Mouse (Mus musculus) lung, embryonic 16.5 days (tissue): ENCODE results near the gene Schip1. TPM values are rescaled to one million over a fixed set of nuclear protein-coding genes. Genes with fewer than 3 reads are reported as not detected.

ENCODE experiments used
- ATAC-seq: fragments of 200-750 bp; cut with Nextera tagmentation; 2 replicates; pipeline ENCODE4 v1.8.0; 2017; ENCODE audit warnings: low read depth, mild to moderate bottlenecking, moderate library complexity
- H3K27ac ChIP-seq: fragments of 300-500 bp; sonication (generic); 2 replicates; pipeline ENCODE4 v1.5.1; 2014; ENCODE audit warnings: mild to moderate bottlenecking, control low read depth, low read length
- H3K27me3 ChIP-seq: fragments of 300-500 bp; sonication (generic); 2 replicates; pipeline ENCODE4 v1.6.1; 2014; ENCODE audit warnings: low read depth, low read length, mixed read lengths; ENCODE audit not compliant: control insufficient read depth, insufficient read depth
- H3K36me3 ChIP-seq: fragments of 300-500 bp; sonication (generic); 2 replicates; pipeline ENCODE4 v1.6.1; 2014; ENCODE audit warnings: low read length; ENCODE audit not compliant: control insufficient read depth, insufficient read depth
- H3K4me1 ChIP-seq: fragments of 300-500 bp; sonication (generic); replicated peaks from 2 replicates; pipeline ENCODE4 v1.6.1; 2014; ENCODE audit warnings: low read length, mixed read lengths; ENCODE audit not compliant: control insufficient read depth, insufficient read depth
- H3K4me2 ChIP-seq: fragments of 300-500 bp; sonication (generic); 2 replicates; pipeline ENCODE4 v1.6.1; 2014; ENCODE audit warnings: low read depth, low read length, control low read depth
- H3K4me3 ChIP-seq: fragments of 300-500 bp; sonication (generic); 2 replicates; pipeline ENCODE4 v1.5.1; 2014; ENCODE audit warnings: mild to moderate bottlenecking, low read length, control low read depth
- H3K9ac ChIP-seq: fragments of 300-500 bp; sonication (generic); 2 replicates; pipeline ENCODE4 v1.6.1; 2014; ENCODE audit warnings: low read length, control low read depth
- H3K9me3 ChIP-seq: fragments of 300-500 bp; sonication (generic); 2 replicates; pipeline ENCODE4 v1.6.1; 2016; ENCODE audit warnings: low read length; ENCODE audit not compliant: control insufficient read depth
- WGBS: fragments of 180-500 bp; shearing (Covaris S2); extraction: QIAGEN DNeasy Blood & Tissue Kit; methylation state at CpG from one replicate; pipeline ENCODE4 v1.1.7; 2014; 5-methylcytosine and 5-hydroxymethylcytosine counted together
- polyA plus RNA-seq: library from polyadenylated mRNA; unstranded; fragments of >200 nt; fragmentation: Nextera tagmentation; extraction: Ambion mirVana; gene quantifications from 2 replicates; pipeline ENCODE4 v1.2.1, GENCODE M21; 2015

Schip1 gene
- polyA plus RNA-seq, 1 experiment from 2014 or later: 31.2 TPM

DNA sequence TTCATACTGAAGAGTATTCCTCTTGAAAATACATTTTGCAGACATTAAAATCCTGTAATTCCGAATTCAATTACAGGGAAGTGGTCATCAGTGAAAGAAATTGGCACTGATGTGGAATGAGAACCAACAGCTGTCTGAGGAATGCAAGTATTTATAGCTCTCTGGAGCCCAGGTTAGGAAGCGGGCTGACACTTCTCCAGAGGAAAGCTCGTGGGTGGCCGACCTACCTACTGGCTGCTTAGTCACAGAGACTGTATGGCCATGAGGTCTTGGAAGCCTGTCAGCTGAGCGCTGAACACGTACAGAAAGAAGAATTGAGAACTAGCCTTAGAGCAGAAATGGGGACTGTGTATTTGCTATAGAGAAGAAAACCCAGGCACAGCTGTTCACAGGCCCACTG lies 545.4 kb downstream of the Schip1 start:
- no peak overlapping the region for H3K4me2 ChIP-seq
- H3K27me3 ChIP-seq: no peaks in the 10 kb centered on the region
- no peak overlapping the region for H3K4me3 ChIP-seq
- no peak overlapping the region for H3K27ac ChIP-seq
- 48% methylated on average over 6 of the region's 6 CpGs for WGBS
- H3K9me3 ChIP-seq: no peaks in the 10 kb centered on the region
- ATAC-seq: no peak
- no peak overlapping the region for H3K9ac ChIP-seq
- H3K4me1 ChIP-seq: peaks cover 3% of the 10 kb centered on the region; the same call in 1 of the 2 replicates
- no peaks in the 10 kb centered on the region for H3K36me3 ChIP-seq

DNA sequence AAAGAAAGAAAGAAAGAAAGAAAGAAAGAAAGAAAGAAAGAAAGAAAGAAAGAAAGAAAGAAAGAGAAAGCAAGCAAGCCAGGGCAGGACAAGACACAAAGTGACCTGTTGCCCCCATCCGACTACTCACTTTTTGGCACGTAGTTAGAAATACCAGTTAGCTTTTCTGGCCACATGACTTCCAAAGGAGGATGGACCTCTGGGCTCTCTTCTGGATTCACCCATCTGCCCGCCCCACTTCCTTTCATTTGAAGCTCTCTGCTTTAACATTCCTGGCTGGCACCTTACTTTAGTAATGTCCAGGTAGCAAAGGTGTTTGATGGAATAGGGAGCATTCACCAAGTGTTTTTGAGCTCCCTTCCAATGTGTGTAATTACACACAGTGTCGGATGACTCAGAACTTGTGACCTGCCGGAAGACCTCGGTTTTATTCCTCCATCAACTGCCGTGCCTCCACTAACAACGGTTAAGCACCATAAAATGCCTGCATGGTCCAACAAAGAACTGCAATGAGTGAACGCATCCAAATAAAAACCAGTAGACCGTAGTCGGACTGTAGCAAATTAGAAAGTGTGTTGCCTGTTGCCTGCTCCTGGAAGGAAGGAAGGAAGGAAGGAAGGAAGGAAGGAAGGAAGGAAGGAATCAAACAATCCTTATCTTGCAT lies 546.1 kb downstream of the Schip1 start:
- H3K27ac ChIP-seq: no peak overlapping the region
- no peak for ATAC-seq
- no peaks in the 10 kb centered on the region for H3K9me3 ChIP-seq
- no peaks in the 10 kb centered on the region for H3K36me3 ChIP-seq
- no peak overlapping the region for H3K4me3 ChIP-seq
- no peaks in the 10 kb centered on the region for H3K4me1 ChIP-seq
- H3K27me3 ChIP-seq: no peaks in the 10 kb centered on the region
- WGBS: 86% methylated on average over 11 of the region's 11 CpGs
- no peak overlapping the region for H3K4me2 ChIP-seq
- no peak overlapping the region for H3K9ac ChIP-seq

GRCm38 (mm10) chr3:68615042-68615810 lies 550.6 kb downstream of the Schip1 start:
- Histone ChIP-seq H3K4me1 (no peaks in the 10 kb centered on the region), H3K27me3 (no peaks in the 10 kb centered on the region), H3K27ac (no peak overlapping the region), H3K9me3 (no peaks in the 10 kb centered on the region), H3K4me3 (no peak overlapping the region), H3K9ac (no peak overlapping the region), H3K4me2 (no peak overlapping the region), H3K36me3 (no peaks in the 10 kb centered on the region; the same call in 1 of the 2 replicates)
- 71% methylated on average over 10 of the region's 10 CpGs for WGBS
- ATAC-seq: peak; percentile 60

DNA sequence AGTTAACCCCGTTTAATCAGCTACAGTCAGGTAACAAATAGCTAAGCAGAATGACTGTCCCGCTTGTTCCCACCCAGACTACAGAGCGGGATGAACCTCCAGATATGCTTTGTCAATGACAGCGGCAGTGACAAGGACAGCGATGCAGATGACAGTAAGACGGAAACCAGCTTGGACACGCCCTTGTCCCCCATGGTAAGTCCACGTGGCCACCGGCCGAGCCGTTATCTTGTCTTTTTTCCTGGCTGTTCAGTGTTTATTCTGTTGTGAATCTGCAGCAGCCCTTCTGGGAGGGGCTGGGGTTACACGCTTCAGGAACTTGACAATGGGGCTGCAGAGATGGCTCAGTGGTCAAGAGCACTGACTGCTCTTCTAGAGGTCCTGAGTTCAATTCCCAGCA lies 551.8 kb downstream of the Schip1 start:
- ATAC-seq: no peak
- no peak overlapping the region for H3K9ac ChIP-seq
- no peak overlapping the region for H3K4me3 ChIP-seq
- no peaks in the 10 kb centered on the region for H3K9me3 ChIP-seq
- no peaks in the 10 kb centered on the region for H3K4me1 ChIP-seq
- no peak overlapping the region for H3K4me2 ChIP-seq
- 67% methylated on average over 12 of the region's 12 CpGs for WGBS
- H3K27ac ChIP-seq: no peak overlapping the region
- peaks cover 4% of the 10 kb centered on the region for H3K36me3 ChIP-seq
- no peaks in the 10 kb centered on the region for H3K27me3 ChIP-seq

GRCm38 (mm10) chr3:68617708-68618107 lies 553.1 kb downstream of the Schip1 start:
- Histone ChIP-seq H3K4me1 (no peaks in the 10 kb centered on the region), H3K27ac (no peak overlapping the region), H3K4me3 (no peak overlapping the region), H3K36me3 (peaks cover 4% of the 10 kb centered on the region), H3K27me3 (no peaks in the 10 kb centered on the region), H3K9me3 (no peaks in the 10 kb centered on the region), H3K4me2 (no peak overlapping the region), H3K9ac (no peak overlapping the region)
- no peak for ATAC-seq
- 86% methylated on average over 10 of the region's 10 CpGs for WGBS

DNA sequence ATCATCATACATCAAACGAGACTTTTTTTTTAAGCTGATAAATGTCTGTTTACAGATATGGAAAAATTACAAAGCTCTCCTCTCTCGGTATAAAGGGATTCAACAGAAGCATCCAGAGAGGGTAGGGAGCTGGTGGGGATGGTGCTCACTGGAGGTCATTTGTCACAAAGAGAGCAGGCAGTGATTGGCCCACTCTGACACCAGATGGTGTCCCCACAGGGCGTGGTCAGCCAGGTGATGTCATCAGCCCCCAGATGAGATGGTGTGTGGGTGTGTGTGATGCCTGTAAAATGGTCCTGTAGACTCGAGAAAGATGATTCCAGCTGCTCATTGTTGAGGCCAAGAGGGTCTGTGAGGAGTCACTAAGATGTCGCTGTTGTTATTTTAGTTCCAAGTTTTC lies 554.5 kb downstream of the Schip1 start:
- Histone ChIP-seq H3K9me3 (no peaks in the 10 kb centered on the region), H3K36me3 (peaks cover 6% of the 10 kb centered on the region), H3K27ac (no peak overlapping the region), H3K4me1 (no peaks in the 10 kb centered on the region), H3K9ac (no peak overlapping the region), H3K27me3 (no peaks in the 10 kb centered on the region), H3K4me3 (no peak overlapping the region), H3K4me2 (no peak overlapping the region)
- 60% methylated on average over 5 of the region's 5 CpGs for WGBS
- no peak for ATAC-seq

DNA sequence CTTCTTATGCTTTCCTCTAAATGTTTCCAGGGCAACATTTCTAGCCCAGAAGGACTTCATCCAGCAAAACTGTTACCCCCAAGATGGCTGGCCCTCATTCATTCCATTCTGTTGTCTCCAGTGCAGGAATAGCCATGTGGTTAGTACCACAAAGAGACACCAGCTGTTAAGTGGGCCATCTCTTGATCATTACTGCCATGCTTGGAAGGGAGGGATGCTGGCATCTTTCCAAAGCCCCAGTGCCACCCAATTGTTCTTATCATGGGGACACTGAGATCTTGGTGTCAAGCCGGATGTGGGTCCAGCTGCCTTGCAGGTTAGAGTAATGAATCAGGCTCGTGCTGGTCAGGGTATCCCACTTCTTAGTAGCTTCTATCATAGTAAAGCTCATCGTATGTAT lies 557.4 kb downstream of the Schip1 start:
- Histone ChIP-seq H3K4me3 (no peak overlapping the region), H3K9ac (no peak overlapping the region), H3K36me3 (peaks cover 6% of the 10 kb centered on the region), H3K27me3 (no peaks in the 10 kb centered on the region), H3K4me2 (no peak overlapping the region), H3K27ac (no peak overlapping the region), H3K4me1 (no peaks in the 10 kb centered on the region), H3K9me3 (no peaks in the 10 kb centered on the region)
- WGBS: 89% methylated on average over 3 of the region's 3 CpGs
- no peak for ATAC-seq

DNA sequence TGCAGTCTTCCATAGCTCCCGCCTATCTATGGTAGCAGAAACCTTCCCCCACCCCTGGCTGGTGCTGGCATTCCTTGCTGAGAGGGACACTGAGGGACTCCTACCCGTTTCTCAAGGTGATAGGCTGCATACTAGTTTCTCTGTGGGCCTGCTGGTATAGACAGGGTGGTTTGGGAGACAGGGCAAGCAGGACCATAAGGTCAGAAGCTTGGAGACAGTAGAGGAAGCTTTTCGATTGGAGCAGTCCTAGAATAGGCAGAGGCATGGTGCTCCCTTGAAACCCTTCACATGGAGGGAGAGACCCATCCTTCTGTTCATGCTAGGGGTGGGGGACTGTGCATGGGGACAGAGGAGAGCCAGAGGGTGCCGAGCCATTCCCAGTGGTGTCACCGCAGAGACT lies 558.4 kb downstream of the Schip1 start:
- H3K4me3 ChIP-seq: no peak overlapping the region
- no peaks in the 10 kb centered on the region for H3K4me1 ChIP-seq
- WGBS: 78% methylated on average over 5 of the region's 5 CpGs
- no peaks in the 10 kb centered on the region for H3K27me3 ChIP-seq
- H3K9me3 ChIP-seq: no peaks in the 10 kb centered on the region
- H3K9ac ChIP-seq: no peak overlapping the region
- H3K27ac ChIP-seq: no peak overlapping the region
- H3K4me2 ChIP-seq: no peak overlapping the region
- peaks cover 10% of the 10 kb centered on the region for H3K36me3 ChIP-seq
- no peak for ATAC-seq

DNA sequence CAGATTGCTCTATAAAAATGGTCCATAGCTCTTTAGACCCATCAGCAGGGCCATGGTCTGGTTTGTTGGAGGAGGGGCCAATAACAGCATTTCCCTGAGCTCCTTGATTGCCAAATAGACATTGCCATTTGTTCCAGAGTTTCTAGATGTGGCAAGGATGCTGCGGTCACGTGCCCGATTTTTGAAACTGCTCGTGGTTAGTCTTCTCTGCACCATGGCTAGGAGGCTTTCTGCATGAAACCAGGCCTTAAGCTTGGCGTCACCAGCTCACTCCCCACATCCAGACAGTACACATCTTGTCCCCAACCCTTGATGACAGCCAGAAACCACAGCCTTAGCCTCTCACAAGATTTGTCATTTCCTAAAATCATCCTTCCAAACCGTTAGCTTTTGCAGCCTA lies 559.9 kb downstream of the Schip1 start:
- WGBS: 80% methylated on average over 6 of the region's 6 CpGs
- no peak overlapping the region for H3K4me2 ChIP-seq
- no peaks in the 10 kb centered on the region for H3K9me3 ChIP-seq
- H3K27ac ChIP-seq: no peak overlapping the region
- H3K27me3 ChIP-seq: no peaks in the 10 kb centered on the region
- H3K4me3 ChIP-seq: no peak overlapping the region
- peaks cover 10% of the 10 kb centered on the region for H3K36me3 ChIP-seq
- no peak overlapping the region for H3K9ac ChIP-seq
- H3K4me1 ChIP-seq: no peaks in the 10 kb centered on the region
- no peak for ATAC-seq
